Mouse (Mus musculus) brain, embryonic 14.5 days (tissue): ENCODE measurements around the gene Cd96.

Source experiments
- CTCF ChIP-seq: fragments of 200-500 bp; IDR thresholded peaks from 2 replicates; pipeline ENCODE4 v1.5.1; 2012; ENCODE audit warnings: inconsistent platforms, mild to moderate bottlenecking, moderate library complexity, borderline replicate concordance; ENCODE audit not compliant: insufficient read depth, insufficient read length; ENCODE audit errors: extremely low read depth
- POLR2A ChIP-seq: fragments of 200-500 bp; IDR thresholded peaks from 2 replicates; pipeline ENCODE4 v1.6.1; 2012; ENCODE audit warnings: mild to moderate bottlenecking, inconsistent platforms, borderline replicate concordance; ENCODE audit not compliant: poor library complexity, insufficient read depth, insufficient read length, severe bottlenecking; ENCODE audit errors: extremely low read depth

- TF ChIP-seq CTCF = no peak
- no peak for TF ChIP-seq POLR2A
These were observed 133.8 kb downstream of the Cd96 start for GRCm38 (mm10) chr16:45986236-45986635.
